Mouse (Mus musculus): ENCODE results near the gene Rps18. TPM values are rescaled to one million over a fixed set of nuclear protein-coding genes. Genes with fewer than 3 reads are reported as not detected.
A peak's percentile ranks its signal among the peaks of the same experiment; 100 is the strongest.

The Rps18 gene
- total and polyA plus RNA-seq, 2 experiments, result 252 to 1,933 TPM

DNA sequence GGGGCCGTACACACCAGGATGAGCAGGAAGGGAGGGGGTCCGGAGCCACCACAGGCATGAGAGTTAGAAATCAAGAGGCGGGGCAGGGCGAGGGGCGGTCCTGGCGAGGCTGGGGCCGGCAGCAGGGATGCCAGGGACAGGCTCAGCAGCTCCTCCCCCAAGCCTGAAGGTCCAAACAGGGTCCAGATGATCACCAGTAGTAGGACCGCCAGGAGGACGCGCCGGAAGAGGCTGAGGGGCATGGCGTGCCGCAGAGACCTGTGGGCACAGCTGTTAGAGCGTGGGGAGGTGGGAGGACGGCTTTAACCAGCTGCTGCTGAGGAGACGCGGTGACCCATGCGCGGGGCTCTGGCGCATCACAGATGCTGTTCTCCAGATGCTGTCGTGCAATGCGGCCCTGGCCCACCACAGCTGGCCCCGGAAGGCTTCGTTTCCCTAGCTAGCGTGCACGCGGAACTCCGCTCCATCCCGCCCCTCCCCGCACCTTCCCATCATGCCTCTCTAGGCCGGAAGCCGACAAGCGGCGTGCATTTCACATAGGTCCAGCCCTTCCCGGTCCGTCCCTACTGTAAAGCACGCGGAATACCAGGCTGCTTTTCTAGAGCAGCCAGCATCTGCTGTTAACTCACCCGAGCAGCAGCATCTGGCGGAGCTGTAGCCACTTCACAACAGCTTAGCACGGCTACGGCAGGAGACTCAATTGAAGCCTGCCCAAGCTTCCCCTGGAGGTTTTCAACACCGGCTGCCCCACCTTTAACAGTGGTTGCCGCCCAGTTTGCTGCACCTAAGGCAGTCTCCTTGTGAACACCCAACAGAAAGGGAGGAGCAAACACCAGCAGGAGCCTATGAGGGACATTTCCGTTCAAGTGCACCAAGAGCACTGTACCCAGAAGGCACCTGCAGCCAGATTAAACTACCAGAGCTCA, 4.5 kb downstream of the Rps18 start, which contains the start of gene B3galt4:
Gene B3galt4, minus strand, starts transcription at position 468 of the 926 bp plus-strand sequence.
- Histone ChIP-seq H3K27ac (replicated peaks; ENCODE audit: insufficient read depth, low read depth, low read length) (0 out of 2 replicates have a peak within 1 kb of the TSS, but pooled peaks have one; percentile 18), H3K36me3 (ENCODE audit: control insufficient read depth, insufficient read depth, low read length) (peaks cover 16% of the 10 kb centered on the region), H3K4me3 (ENCODE audit: insufficient read depth, low read depth, low read length) (peak within 1 kb of the TSS; percentile 68), H3K27me3 (ENCODE audit: control insufficient read depth, insufficient read depth, low read length) (no peaks in the 10 kb centered on the region), H3K4me1 (ENCODE audit: control insufficient read depth, insufficient read depth, low read length) (peaks cover 9% of the 10 kb centered on the region), H3K9ac (ENCODE audit: low read depth, low read length) (peak within 1 kb of the TSS; percentile 64), H3K79me2 (ENCODE audit: control insufficient read depth, insufficient read depth, low read length) (peaks cover 5% of the 10 kb centered on the region; the same call in 1 of the 2 replicates)
- DNase-seq (ENCODE audit: extremely low read depth, low read depth, low spot score), result no peak
- WGBS, result 50% methylated on average over 45 of the region's 45 CpGs
- TF ChIP-seq POLR2A (IDR thresholded peaks at IDR 0.05; ENCODE audit: extremely low read depth, insufficient read depth, low read length), result no peak
- TF ChIP-seq CTCF (IDR thresholded peaks at IDR 0.05; ENCODE audit: low read depth, low read length), result no peak

DNA sequence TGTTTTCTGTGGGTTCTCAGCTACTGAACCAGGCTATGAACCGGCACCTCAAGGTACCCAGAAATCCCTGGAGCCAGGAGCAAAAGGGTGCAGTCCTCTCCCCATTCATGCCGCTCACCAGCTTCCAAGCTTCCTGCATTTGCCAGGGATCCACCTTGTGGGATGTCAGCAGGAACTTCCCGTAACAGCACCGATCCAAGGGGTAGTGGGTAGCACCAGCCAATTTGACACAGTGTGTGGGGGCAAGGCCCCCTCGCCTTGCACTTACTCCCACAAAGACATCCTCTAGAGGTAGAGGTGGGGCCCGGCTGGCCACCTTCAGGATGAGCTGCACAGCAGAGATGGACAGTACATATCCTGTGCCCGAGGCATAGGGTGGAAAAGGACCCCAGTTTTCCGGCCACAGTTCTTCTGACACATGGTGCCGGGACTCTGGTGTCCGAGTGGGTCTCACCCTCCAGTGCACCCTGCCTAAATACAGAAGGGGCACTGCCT, 5.6 kb downstream of the Rps18 start:
- Histone ChIP-seq H3K36me3 (ENCODE audit: control insufficient read depth, insufficient read depth, low read length) (peaks cover 16% of the 10 kb centered on the region), H3K4me3 (ENCODE audit: insufficient read depth, low read depth, low read length) (no peak overlapping the region)
- WGBS, result 84% methylated on average over 10 of the region's 10 CpGs

DNA sequence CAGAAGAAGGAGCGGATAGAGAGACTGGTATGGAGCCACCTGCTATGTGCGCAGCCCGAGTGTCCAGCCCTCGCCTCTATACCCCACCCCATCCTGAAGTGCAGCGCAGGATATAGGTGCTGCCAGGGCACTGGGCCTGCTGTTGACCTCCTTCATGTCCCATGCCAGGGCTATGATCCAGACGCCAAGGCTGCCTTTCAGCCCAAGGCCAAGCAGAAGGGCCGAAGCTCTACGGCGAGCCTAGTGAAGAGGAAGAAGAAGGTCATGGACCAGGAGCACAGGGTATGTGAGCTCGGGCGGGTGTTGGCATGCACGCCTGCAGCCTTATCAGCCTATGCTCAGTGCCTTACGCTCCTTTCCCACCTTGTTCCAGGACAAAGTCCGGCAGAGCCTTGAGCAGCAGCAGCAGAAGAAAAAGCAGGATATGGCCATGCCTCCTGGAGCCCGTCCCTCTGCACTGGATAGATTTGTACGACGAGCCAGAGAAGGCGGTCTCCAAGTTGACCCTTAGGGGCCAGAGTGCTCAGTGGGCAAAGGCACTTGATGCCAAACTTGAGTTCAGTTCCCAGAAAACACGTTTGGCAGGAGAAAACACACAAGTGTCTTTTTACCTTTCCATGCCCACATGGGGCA, 6.8 kb downstream of the Rps18 start:
- no peaks in the 10 kb centered on the region for H3K27me3 ChIP-seq (ENCODE audit: control insufficient read depth, insufficient read depth, low read length)
- H3K4me3 ChIP-seq (ENCODE audit: insufficient read depth, low read depth, low read length), result no peak overlapping the region
- no peak overlapping the region for H3K27ac ChIP-seq (replicated peaks; ENCODE audit: insufficient read depth, low read depth, low read length)
- H3K36me3 ChIP-seq (ENCODE audit: control insufficient read depth, insufficient read depth, low read length), result peaks cover 18% of the 10 kb centered on the region
- DNase-seq (ENCODE audit: extremely low read depth, low read depth, low spot score), result no peak
- 73% methylated on average over 19 of the region's 19 CpGs for WGBS
- H3K9ac ChIP-seq (ENCODE audit: low read depth, low read length), result no peak overlapping the region
- no peaks in the 10 kb centered on the region; the same call in 1 of the 2 replicates for H3K79me2 ChIP-seq (ENCODE audit: control insufficient read depth, insufficient read depth, low read length)
- peaks cover 9% of the 10 kb centered on the region for H3K4me1 ChIP-seq (ENCODE audit: control insufficient read depth, insufficient read depth, low read length)
- no peak for TF ChIP-seq CTCF (IDR thresholded peaks at IDR 0.05; ENCODE audit: low read depth, low read length)
- TF ChIP-seq POLR2A (IDR thresholded peaks at IDR 0.05; ENCODE audit: extremely low read depth, insufficient read depth, low read length), result no peak

More for the DNA sequence above, 5.6 kb downstream of the Rps18 start:
- Histone ChIP-seq H3K79me2 (ENCODE audit: control insufficient read depth, insufficient read depth, low read length) (peaks cover 3% of the 10 kb centered on the region; the same call in 1 of the 2 replicates), H3K27ac (replicated peaks; ENCODE audit: insufficient read depth, low read depth, low read length) (no peak overlapping the region), H3K9ac (ENCODE audit: low read depth, low read length) (no peak overlapping the region), H3K4me1 (ENCODE audit: control insufficient read depth, insufficient read depth, low read length) (peaks cover 9% of the 10 kb centered on the region), H3K27me3 (ENCODE audit: control insufficient read depth, insufficient read depth, low read length) (no peaks in the 10 kb centered on the region)
- TF ChIP-seq POLR2A (IDR thresholded peaks at IDR 0.05; ENCODE audit: extremely low read depth, insufficient read depth, low read length) (no peak), CTCF (IDR thresholded peaks at IDR 0.05; ENCODE audit: low read depth, low read length) (no peak)
- DNase-seq (ENCODE audit: extremely low read depth, low read depth, low spot score), result no peak

DNA sequence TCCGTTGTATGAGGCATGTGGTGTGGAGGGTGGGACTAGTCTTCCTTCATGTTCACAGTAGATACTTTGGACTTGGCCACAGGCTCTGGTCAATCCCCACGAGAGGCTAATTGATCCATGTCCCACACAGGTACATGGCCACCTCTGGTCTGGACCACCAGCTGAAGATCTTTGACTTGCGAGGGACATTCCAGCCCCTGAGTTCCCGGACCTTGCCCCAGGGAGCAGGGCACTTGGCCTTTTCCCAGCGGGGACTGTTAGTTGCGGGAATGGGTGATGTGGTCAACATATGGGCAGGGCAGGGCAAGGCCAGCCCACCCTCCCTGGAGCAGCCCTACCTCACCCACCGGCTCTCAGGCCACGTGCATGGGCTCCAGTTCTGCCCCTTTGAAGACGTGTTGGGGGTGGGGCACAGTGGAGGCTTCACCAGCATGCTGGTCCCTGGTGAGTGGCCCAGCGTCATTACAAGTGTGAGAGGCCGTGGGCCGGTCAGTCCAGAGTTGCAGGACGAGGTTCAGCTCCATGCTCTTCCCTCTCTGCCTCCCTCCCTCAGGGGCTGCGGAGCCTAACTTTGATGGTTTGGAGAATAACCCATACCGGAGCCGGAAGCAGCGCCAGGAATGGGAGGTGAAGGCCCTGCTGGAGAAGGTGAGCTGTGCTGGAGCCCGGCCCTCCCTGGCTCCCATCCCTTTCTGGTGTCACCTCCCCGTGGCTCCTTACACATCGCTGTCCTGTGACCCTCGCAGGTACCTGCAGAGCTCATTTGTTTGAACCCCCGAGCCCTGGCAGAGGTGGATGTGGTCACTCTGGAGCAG, 7.5 kb downstream of the Rps18 start:
- TF ChIP-seq CTCF (IDR thresholded peaks at IDR 0.05; ENCODE audit: low read depth, low read length), result no peak
- TF ChIP-seq POLR2A (IDR thresholded peaks at IDR 0.05; ENCODE audit: extremely low read depth, insufficient read depth, low read length), result no peak
- WGBS, result 58% methylated on average over 22 of the region's 22 CpGs
- Histone ChIP-seq H3K79me2 (ENCODE audit: control insufficient read depth, insufficient read depth, low read length) (no peaks in the 10 kb centered on the region; the same call in 1 of the 2 replicates), H3K27me3 (ENCODE audit: control insufficient read depth, insufficient read depth, low read length) (no peaks in the 10 kb centered on the region), H3K4me3 (ENCODE audit: insufficient read depth, low read depth, low read length) (no peak overlapping the region), H3K4me1 (ENCODE audit: control insufficient read depth, insufficient read depth, low read length) (peaks cover 5% of the 10 kb centered on the region), H3K27ac (replicated peaks; ENCODE audit: insufficient read depth, low read depth, low read length) (no peak overlapping the region), H3K36me3 (ENCODE audit: control insufficient read depth, insufficient read depth, low read length) (peaks cover 15% of the 10 kb centered on the region), H3K9ac (ENCODE audit: low read depth, low read length) (no peak overlapping the region)
- DNase-seq (ENCODE audit: extremely low read depth, low read depth, low spot score), result peak; percentile 50

DNA sequence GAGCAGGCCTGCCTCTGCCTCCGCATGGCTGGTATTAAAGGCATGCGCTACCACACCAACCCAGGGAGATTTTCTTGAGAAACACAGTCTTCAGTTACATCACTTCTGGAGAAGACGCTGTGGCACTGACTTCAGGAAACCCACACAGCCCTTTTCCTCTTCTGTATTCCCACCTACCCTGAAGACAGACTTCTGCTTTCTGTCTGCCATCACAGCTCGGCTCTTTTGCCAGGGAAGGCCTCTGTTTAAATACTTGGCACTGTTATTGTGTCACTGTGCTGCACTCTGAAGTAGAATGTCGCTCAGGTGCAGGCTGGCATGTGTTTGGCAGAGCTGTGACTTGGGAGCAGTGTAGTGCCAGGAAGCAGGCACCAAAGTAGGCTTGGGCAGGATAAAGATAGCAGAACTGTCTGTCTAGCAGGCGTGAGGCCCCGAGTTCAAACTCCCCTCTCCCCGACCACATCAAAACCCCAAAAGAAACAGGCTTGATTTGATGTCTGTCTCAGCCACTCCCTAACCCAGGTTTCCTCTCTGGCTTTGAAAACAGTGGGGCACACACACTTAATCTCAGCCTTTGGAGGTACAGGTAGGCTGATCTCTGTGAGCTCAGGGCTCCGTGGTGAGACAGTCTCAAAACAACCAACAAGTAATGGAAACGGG, 8.2 kb downstream of the Rps18 start:
- Histone ChIP-seq H3K4me3 (ENCODE audit: insufficient read depth, low read depth, low read length) (no peak overlapping the region), H3K36me3 (ENCODE audit: control insufficient read depth, insufficient read depth, low read length) (peaks cover 9% of the 10 kb centered on the region; the same call in 1 of the 2 replicates), H3K79me2 (ENCODE audit: control insufficient read depth, insufficient read depth, low read length) (no peaks in the 10 kb centered on the region), H3K27ac (replicated peaks; ENCODE audit: insufficient read depth, low read depth, low read length) (no peak overlapping the region), H3K4me1 (ENCODE audit: control insufficient read depth, insufficient read depth, low read length) (peaks cover 3% of the 10 kb centered on the region; the same call in 1 of the 2 replicates), H3K9ac (ENCODE audit: low read depth, low read length) (no peak overlapping the region), H3K27me3 (ENCODE audit: control insufficient read depth, insufficient read depth, low read length) (no peaks in the 10 kb centered on the region)
- 57% methylated on average over 10 of the region's 10 CpGs for WGBS
- peak; percentile 55 for DNase-seq (ENCODE audit: extremely low read depth, low read depth, low spot score)
- TF ChIP-seq CTCF (IDR thresholded peaks at IDR 0.05; ENCODE audit: low read depth, low read length) (no peak), POLR2A (IDR thresholded peaks at IDR 0.05; ENCODE audit: extremely low read depth, insufficient read depth, low read length) (no peak)

Measured in liver, adult 2 months (tissue).